Comparison of ENCODE assay signal across 35 mouse cellular contexts in the genomic region with DNA sequence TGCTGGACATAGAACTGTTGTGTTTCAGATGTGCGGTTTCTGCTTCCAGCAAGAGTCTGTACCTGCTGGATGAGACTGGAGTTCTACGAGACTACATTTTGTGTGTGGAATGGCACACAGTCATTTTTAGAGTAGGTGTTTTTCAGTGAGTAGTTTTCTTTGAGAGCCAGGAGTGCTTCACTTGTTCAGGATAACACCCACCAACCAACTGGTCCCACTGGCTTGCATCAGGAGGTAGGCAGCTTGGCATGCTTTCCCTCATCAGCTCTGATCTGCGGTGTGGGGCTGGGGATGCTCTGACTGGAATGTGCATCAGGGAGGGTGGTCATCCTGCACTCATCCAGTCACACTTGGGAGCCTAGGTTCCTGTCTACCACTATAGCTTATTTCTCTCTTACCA. TPM values are rescaled to one million over a fixed set of nuclear protein-coding genes. Genes with fewer than 3 reads are reported as not detected.
DNase-seq lines count a peak whose midpoint lies in the region; ATAC-seq and TF ChIP-seq lines count a peak whose summit lies in the region.
"Had no signal": no experiment of that assay in that cellular context is flagged by ENCODE, and none has a peak within 500 bp of the region (broad histone marks: within the 10 kb centered on the region; RNA-seq: fewer than 3 reads in every experiment).

No protein-coding gene starts in this region.

- peak; percentile 87 for ATAC-seq in frontal cortex, adult (ENCODE audit: low TSS enrichment)
- no peak for ATAC-seq in megakaryocyte, adult 5-6 weeks (ENCODE audit: poor library complexity, severe bottlenecking)
- ATAC-seq: activated CD4-positive, CD25-positive, alpha-beta regulatory T cell, adult 4 months; forebrain, embryonic 16.5 days; intestine, postnatal 0 days; midbrain, embryonic 15.5 days had no signal

- peaks cover 100% of the 10 kb centered on the region for H3K4me1 ChIP-seq in megakaryocyte, embryonic 14.5 days

- peak overlapping the region; percentile 20 for H3K4me3 ChIP-seq in layer of hippocampus, adult 2 months
- H3K4me3 ChIP-seq in megakaryocyte, embryonic 14.5 days (replicated peaks): peak overlapping the region; percentile 54
- H3K4me3 ChIP-seq: erythroblast, embryonic 14.5 days; heart, adult 2 months; heart, embryonic 12.5 days; left cerebral cortex, adult 2 months; midbrain, embryonic 10.5 days; midbrain, embryonic 15.5 days; neural tube, embryonic 15.5 days had no signal

- no peak for DNase-seq in frontal cortex, postnatal 25 days (ENCODE audit: low spot score in 2 of 2)
- DNase-seq in layer of hippocampus, adult 2 months (ENCODE audit: low spot score in 2 of 2): peak; percentile 61 to 76
- no peak for DNase-seq in layer of hippocampus, adult 9-10 months (ENCODE audit: low spot score)
- peak; percentile 56 to 69 for DNase-seq in right cerebral cortex, postnatal 36 days (ENCODE audit: low spot score in 2 of 2)
- no peak for DNase-seq in kidney, adult 9 months
- DNase-seq: adrenal gland, adult 2 months; adrenal gland, postnatal 36 days; cerebellum, adult 2 months; cerebellum, postnatal 14 days; gastrocnemius, postnatal 25 days; heart, adult 2 months; liver; lung, adult 2 months; lung, postnatal 10 days; retina, postnatal 1 day; thymus, adult 2 months; thymus, postnatal 36 days had no signal

- peaks cover 62% of the 10 kb centered on the region for H3K36me3 ChIP-seq in megakaryocyte, embryonic 14.5 days (replicated peaks; ENCODE audit: low read length)
- H3K36me3 ChIP-seq: midbrain, embryonic 15.5 days had no signal

- H3K27me3 ChIP-seq in megakaryocyte, embryonic 14.5 days (replicated peaks): no peaks in the 10 kb centered on the region
- H3K27me3 ChIP-seq: CH12.LX; heart, embryonic 12.5 days; midbrain, embryonic 15.5 days; neural tube, embryonic 15.5 days had no signal

- H3K9me3 ChIP-seq in megakaryocyte, embryonic 14.5 days: no peaks in the 10 kb centered on the region
- H3K9me3 ChIP-seq: heart, embryonic 12.5 days; midbrain, embryonic 10.5 days; midbrain, embryonic 15.5 days; neural tube, embryonic 15.5 days had no signal

- no peak for TF ChIP-seq CTCF in layer of hippocampus, adult 2 months (conservative IDR thresholded peaks at IDR 0.05)

- peak overlapping the region; percentile 81 for H3K27ac ChIP-seq in layer of hippocampus, adult 2 months
- H3K27ac ChIP-seq: heart, adult 2 months; hindbrain, embryonic 14.5 days; left cerebral cortex, adult 2 months; liver, embryonic 14.5 days; macrophage; midbrain, embryonic 10.5 days; midbrain, embryonic 15.5 days; neural tube, embryonic 15.5 days; stomach, postnatal 0 days had no signal

RNA-seq across cellular contexts. Expression of a gene that starts 7.9 kb away (rescaled TPM):
- total RNA-seq in layer of hippocampus, adult 2 months (2021): 100 to 1,000 TPM; 520 to 529 TPM
- polyA plus RNA-seq in megakaryocyte, embryonic 14.5 days (2012; ENCODE audit: insufficient read depth, low replicate concordance): 18.6 and 40.5 TPM in 2 replicates
- total RNA-seq in megakaryocyte, adult 5-6 weeks (2015): 176 and 197 TPM in 2 replicates
- total RNA-seq in megakaryocyte, adult 5-6 weeks (2017): 73.5 and 93.5 TPM in 2 replicates

RNA-seq across cellular contexts. Expression of a gene that starts 22.6 kb away (rescaled TPM):
- 1 to 10 TPM; 1.1 to 1.2 TPM for total RNA-seq in layer of hippocampus, adult 2 months (2021)
- polyA plus RNA-seq in megakaryocyte, embryonic 14.5 days (2012; ENCODE audit: insufficient read depth, low replicate concordance): not detected in 2 replicates
- total RNA-seq in megakaryocyte, adult 5-6 weeks (2015): 12.9 and 19.1 TPM in 2 replicates
- 2.5 and 4.8 TPM in 2 replicates for total RNA-seq in megakaryocyte, adult 5-6 weeks (2017)
- total RNA-seq: ES-E14 had no signal
- polyA plus RNA-seq: macrophage had no signal

Comparison
In these comparisons a context has a peak if more than half of its experiments do, and no peak if none do; other contexts are left out.
1. DNase-seq: peak in layer of hippocampus, adult 2 months (2 of 2) and right cerebral cortex, postnatal 36 days (2 of 2); none in frontal cortex, postnatal 25 days (0 of 2), layer of hippocampus, adult 9-10 months (single experiment) and kidney, adult 9 months (single experiment).